Mouse (Mus musculus): ENCODE data around the gene Hdac11. TPM values are rescaled to one million over a fixed set of nuclear protein-coding genes. Genes with fewer than 3 reads are reported as not detected.
A peak's percentile ranks its signal among the peaks of the same experiment; 100 is the strongest.

Gene Hdac11
- polyA plus RNA-seq, 1 experiment = 179 TPM

GRCm38 (mm10) chr6:91163195-91163911 lies 6.9 kb downstream of the Hdac11 start:
- H3K27ac ChIP-seq (ENCODE audit: insufficient read depth, low read length) = no peak overlapping the region
- peaks cover 10% of the 10 kb centered on the region for H3K4me1 ChIP-seq (ENCODE audit: control insufficient read depth, insufficient read depth, low read length)
- no peak overlapping the region for H3K4me3 ChIP-seq (ENCODE audit: insufficient read depth, low read length)
- TF ChIP-seq CTCF (IDR thresholded peaks at IDR 0.05; ENCODE audit: extremely low read depth, insufficient read depth, low read length) = no peak
- TF ChIP-seq POLR2A (IDR thresholded peaks at IDR 0.05; ENCODE audit: extremely low read depth, insufficient read depth, low read length) = 0 out of 2 replicates have a peak, but pooled peaks have one; percentile 9

DNA sequence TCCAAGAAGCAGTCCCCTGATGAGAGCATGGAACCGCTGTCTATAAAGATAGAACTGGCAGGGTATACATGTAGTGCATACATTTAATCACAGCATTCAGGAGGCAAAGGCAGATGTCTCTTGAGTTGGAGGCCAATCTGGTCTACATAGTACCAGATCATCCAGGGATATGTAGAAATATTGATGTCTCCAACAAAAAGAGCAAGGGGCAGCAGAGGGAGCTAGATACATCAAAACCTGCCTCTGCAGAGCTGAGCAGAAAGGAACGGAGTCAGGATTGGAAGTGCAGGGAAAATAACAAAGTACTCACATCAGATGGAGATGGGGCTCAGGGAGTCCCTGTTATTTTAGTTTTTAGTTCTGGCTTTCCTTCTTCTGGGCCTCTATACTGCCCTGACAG lies 8.1 kb downstream of the Hdac11 start:
- H3K4me1 ChIP-seq (ENCODE audit: control insufficient read depth, insufficient read depth, low read length) = peaks cover 4% of the 10 kb centered on the region; the same call in 1 of the 2 replicates
- no peak overlapping the region for H3K27ac ChIP-seq (ENCODE audit: insufficient read depth, low read length)
- no peak overlapping the region for H3K4me3 ChIP-seq (ENCODE audit: insufficient read depth, low read length)
- peak; percentile 11; the same call in 1 of the 2 replicates for TF ChIP-seq CTCF (IDR thresholded peaks at IDR 0.05; ENCODE audit: extremely low read depth, insufficient read depth, low read length)
- no peak for TF ChIP-seq POLR2A (IDR thresholded peaks at IDR 0.05; ENCODE audit: extremely low read depth, insufficient read depth, low read length)

DNA sequence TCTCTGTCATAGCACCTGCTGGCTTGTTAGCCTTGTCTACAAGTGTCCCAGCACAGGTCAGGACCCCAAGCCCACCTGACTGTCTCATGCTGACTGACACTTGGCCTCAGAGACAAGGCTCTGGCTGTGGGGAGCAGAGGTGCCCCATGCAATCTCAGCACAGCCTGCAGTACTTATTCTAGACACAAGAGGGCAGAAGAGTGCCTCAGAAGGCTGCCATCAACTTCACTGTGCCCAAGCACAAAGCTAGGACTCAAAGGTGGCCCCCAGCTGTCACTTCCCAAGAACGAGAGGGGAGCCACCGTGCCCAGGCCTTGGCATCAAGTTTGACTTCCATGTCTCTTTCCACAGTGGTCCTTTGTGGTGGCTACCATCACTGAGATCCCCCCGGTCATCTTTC lies 8.7 kb downstream of the Hdac11 start:
- TF ChIP-seq POLR2A (IDR thresholded peaks at IDR 0.05; ENCODE audit: extremely low read depth, insufficient read depth, low read length) = no peak
- peak; percentile 94 for TF ChIP-seq CTCF (IDR thresholded peaks at IDR 0.05; ENCODE audit: extremely low read depth, insufficient read depth, low read length)
- peaks cover 2% of the 10 kb centered on the region; the same call in 1 of the 2 replicates for H3K4me1 ChIP-seq (ENCODE audit: control insufficient read depth, insufficient read depth, low read length)
- no peak overlapping the region for H3K27ac ChIP-seq (ENCODE audit: insufficient read depth, low read length)
- no peak overlapping the region for H3K4me3 ChIP-seq (ENCODE audit: insufficient read depth, low read length)

DNA sequence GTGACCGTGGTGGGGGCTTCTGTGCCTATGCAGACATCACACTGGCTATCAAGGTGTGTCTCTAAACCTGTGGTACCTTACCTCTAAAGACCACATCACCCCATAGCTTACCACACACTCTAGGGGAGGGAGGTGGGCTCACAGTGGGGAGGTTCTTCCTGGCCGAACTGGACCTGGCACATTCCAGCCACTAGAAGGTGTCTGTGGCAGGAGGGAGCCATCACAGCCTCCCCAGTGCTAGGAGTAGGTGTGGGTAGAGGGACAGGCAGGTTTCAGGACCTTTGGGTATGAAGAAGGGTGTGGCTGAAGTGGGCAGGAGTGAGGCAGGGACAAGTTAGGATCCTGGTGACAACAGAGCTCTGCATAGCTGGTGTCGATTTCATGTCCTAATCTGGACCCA lies 11.4 kb downstream of the Hdac11 start:
- no peak overlapping the region for H3K4me3 ChIP-seq (ENCODE audit: insufficient read depth, low read length)
- no peaks in the 10 kb centered on the region; the same call in 1 of the 2 replicates for H3K4me1 ChIP-seq (ENCODE audit: control insufficient read depth, insufficient read depth, low read length)
- TF ChIP-seq CTCF (IDR thresholded peaks at IDR 0.05; ENCODE audit: extremely low read depth, insufficient read depth, low read length) (no peak), POLR2A (IDR thresholded peaks at IDR 0.05; ENCODE audit: extremely low read depth, insufficient read depth, low read length) (no peak)
- no peak overlapping the region for H3K27ac ChIP-seq (ENCODE audit: insufficient read depth, low read length)

DNA sequence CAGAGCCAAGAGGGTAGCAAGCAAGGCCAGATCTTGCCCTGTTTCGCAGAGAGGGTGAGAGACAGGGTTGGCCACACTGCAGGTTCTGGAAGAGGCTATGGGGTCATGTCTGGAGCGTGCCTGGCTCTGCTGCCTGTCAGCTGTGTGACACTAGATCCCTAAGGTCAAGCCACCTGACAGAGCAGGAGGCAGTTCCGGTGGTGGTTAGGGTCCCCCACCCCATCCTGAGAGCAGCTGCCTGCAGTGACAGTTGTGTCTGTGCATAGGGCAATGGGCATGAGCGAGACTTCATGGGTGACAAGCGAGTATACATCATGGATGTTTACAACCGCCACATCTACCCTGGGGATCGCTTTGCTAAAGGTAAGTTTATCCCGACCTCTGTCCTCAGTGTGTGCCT lies 12.7 kb downstream of the Hdac11 start:
- Histone ChIP-seq H3K4me3 (ENCODE audit: insufficient read depth, low read length) (no peak overlapping the region), H3K4me1 (ENCODE audit: control insufficient read depth, insufficient read depth, low read length) (no peaks in the 10 kb centered on the region; the same call in 1 of the 2 replicates), H3K27ac (ENCODE audit: insufficient read depth, low read length) (no peak overlapping the region)
- TF ChIP-seq CTCF (IDR thresholded peaks at IDR 0.05; ENCODE audit: extremely low read depth, insufficient read depth, low read length) = no peak

- no peak for TF ChIP-seq CTCF (IDR thresholded peaks at IDR 0.05; ENCODE audit: extremely low read depth, insufficient read depth, low read length)
Observed at GRCm38 (mm10) chr6:91171396-91171895, 15.0 kb downstream of the Hdac11 start.

DNA sequence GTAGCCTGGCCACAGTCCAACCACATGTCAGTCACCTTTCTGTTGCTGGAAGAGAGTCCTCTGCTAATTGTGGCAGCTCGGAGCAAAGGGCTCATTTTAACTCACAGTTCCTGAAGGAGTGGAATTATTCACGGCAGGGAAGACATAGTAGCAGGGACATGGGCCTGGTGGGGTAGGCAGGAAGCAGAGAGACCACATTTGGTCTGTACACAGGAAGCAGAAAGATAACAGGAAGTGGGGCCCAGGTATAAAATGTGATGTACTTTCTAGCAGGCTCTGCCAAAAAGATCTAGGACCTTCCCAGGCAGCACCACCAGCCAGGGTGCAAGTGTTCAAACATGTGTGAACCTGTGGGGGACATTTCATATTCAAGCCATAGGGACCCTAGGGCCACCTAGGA lies 15.9 kb downstream of the Hdac11 start:
- no peak overlapping the region for H3K27ac ChIP-seq (ENCODE audit: insufficient read depth, low read length)
- H3K4me1 ChIP-seq (ENCODE audit: control insufficient read depth, insufficient read depth, low read length) = no peaks in the 10 kb centered on the region
- H3K4me3 ChIP-seq (ENCODE audit: insufficient read depth, low read length) = no peak overlapping the region
- TF ChIP-seq CTCF (IDR thresholded peaks at IDR 0.05; ENCODE audit: extremely low read depth, insufficient read depth, low read length) (no peak), POLR2A (IDR thresholded peaks at IDR 0.05; ENCODE audit: extremely low read depth, insufficient read depth, low read length) (no peak)

More at GRCm38 (mm10) chr6:91171396-91171895, 15.0 kb downstream of the Hdac11 start:
- no peak overlapping the region for H3K4me3 ChIP-seq (ENCODE audit: insufficient read depth, low read length)
- H3K27ac ChIP-seq (ENCODE audit: insufficient read depth, low read length) = no peak overlapping the region
- H3K4me1 ChIP-seq (ENCODE audit: control insufficient read depth, insufficient read depth, low read length) = no peaks in the 10 kb centered on the region

DNA sequence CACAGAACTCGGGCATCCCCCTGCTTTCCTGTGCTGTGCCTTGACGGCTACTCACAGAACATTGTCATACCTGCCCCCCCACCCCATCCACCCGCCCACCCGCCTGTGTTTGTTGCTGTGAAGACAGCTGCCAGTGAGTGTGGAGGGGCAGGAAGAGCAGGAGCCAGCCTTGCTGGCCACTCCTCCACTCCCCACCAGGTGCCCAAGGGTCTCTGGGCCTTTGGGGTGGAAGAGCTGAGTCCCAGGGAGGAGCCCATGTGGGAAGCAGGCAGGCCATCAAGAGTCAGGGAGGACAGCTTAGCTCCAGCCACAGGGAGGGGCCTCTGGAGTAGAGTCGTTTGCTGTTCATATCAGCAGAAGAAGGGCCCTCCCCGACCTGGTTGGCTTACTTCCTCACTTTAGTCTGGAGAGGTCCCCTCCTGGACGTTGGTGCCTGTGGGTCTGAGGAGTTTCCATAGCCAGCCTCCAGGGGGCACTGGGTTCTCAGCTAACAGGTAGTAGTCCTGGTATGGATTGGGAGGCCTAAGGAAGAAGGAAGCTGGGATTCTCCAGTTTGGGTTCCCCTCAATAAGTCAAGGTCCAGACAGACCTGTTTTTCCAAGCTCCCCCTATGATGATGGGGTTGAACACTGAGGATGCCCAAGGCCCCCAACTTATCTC lies 16.9 kb downstream of the Hdac11 start:
- H3K4me1 ChIP-seq (ENCODE audit: control insufficient read depth, insufficient read depth, low read length) = no peaks in the 10 kb centered on the region
- no peak overlapping the region for H3K27ac ChIP-seq (ENCODE audit: insufficient read depth, low read length)
- TF ChIP-seq POLR2A (IDR thresholded peaks at IDR 0.05; ENCODE audit: extremely low read depth, insufficient read depth, low read length) (no peak), CTCF (IDR thresholded peaks at IDR 0.05; ENCODE audit: extremely low read depth, insufficient read depth, low read length) (peak; percentile 73)
- H3K4me3 ChIP-seq (ENCODE audit: insufficient read depth, low read length) = no peak overlapping the region

GRCm38 (mm10) chr6:91174211-91174610 lies 17.7 kb downstream of the Hdac11 start:
- TF ChIP-seq POLR2A (IDR thresholded peaks at IDR 0.05; ENCODE audit: extremely low read depth, insufficient read depth, low read length) (no peak), CTCF (IDR thresholded peaks at IDR 0.05; ENCODE audit: extremely low read depth, insufficient read depth, low read length) (no peak)
- Histone ChIP-seq H3K4me1 (ENCODE audit: control insufficient read depth, insufficient read depth, low read length) (no peaks in the 10 kb centered on the region), H3K4me3 (ENCODE audit: insufficient read depth, low read length) (no peak overlapping the region), H3K27ac (ENCODE audit: insufficient read depth, low read length) (no peak overlapping the region)

- Histone ChIP-seq H3K27ac (ENCODE audit: insufficient read depth, low read length) (no peak overlapping the region), H3K4me1 (ENCODE audit: control insufficient read depth, insufficient read depth, low read length) (no peaks in the 10 kb centered on the region), H3K4me3 (ENCODE audit: insufficient read depth, low read length) (no peak overlapping the region)
- TF ChIP-seq POLR2A (IDR thresholded peaks at IDR 0.05; ENCODE audit: extremely low read depth, insufficient read depth, low read length) = no peak
- no peak for TF ChIP-seq CTCF (IDR thresholded peaks at IDR 0.05; ENCODE audit: extremely low read depth, insufficient read depth, low read length)
Observed at GRCm38 (mm10) chr6:91180767-91181171, 24.3 kb downstream of the Hdac11 start.

Data from cortical plate, adult 2 months (tissue).